Mouse (Mus musculus) testis, adult 2 months (tissue): ENCODE results near the gene Dlgap1.

ENCODE experiments used
- CTCF ChIP-seq: fragments of 200-500 bp; IDR thresholded peaks from 2 replicates; pipeline ENCODE4 v1.5.1; 2012; ENCODE audit warnings: low read depth, mild to moderate bottlenecking, inconsistent platforms, low read length, moderate library complexity; ENCODE audit not compliant: control insufficient read depth, insufficient read depth, insufficient replicate concordance
- POLR2A ChIP-seq: fragments of 200-500 bp; IDR thresholded peaks from 2 replicates; pipeline ENCODE4 v1.6.1; 2012; ENCODE audit warnings: low read depth, mild to moderate bottlenecking, inconsistent platforms, low read length, moderate library complexity; ENCODE audit not compliant: control insufficient read depth

- TF ChIP-seq POLR2A (no peak), CTCF (no peak)
These were observed 784.7 kb downstream of the Dlgap1 start for GRCm38 (mm10) chr17:70753444-70754032.
